Mouse (Mus musculus) left cerebral cortex, postnatal 14 days (tissue): ENCODE measurements around the gene Gm17535. TPM values are rescaled to one million over a fixed set of nuclear protein-coding genes. Genes with fewer than 3 reads are reported as not detected.
"Not testable (repeated sequence)": the region's sequence is repeated elsewhere in the genome, so short reads cannot be mapped to it uniquely, and the experiment has no call there.

Source experiments
- DNase-seq, 2 experiments: peaks; one replicate each; pipeline ENCODE4 v3.0.0; 2021 to 2022; ENCODE audit warnings: low spot score in 2 of 2, mixed read lengths in 1 of 2
- intact Hi-C: fragments of 180-260 bp; cut with DNase I; formaldehyde crosslinking; loops from one replicate; pipeline ENCODE4 v1.15.1; 2025
- long read RNA-seq, 2 experiments: library from polyadenylated mRNA; stranded (forward); transcript quantifications; one replicate each; pipeline ENCODE4 v2.0.0; 2021
- total RNA-seq, 2 experiments: library from RNA; stranded (reverse); gene quantifications; 2 replicates each; pipeline ENCODE4 v1.2.3; 2021

The Gm17535 gene
- total RNA-seq = not detected
- long read RNA-seq, experiment 1 = 0 reads
- long read RNA-seq, experiment 2 = 0 reads

GRCm38 (mm10) chr9:3034299-3034698, at the start of gene Gm17535:
TSS of gene Gm17535 (plus strand) at chr9:3034599.
- intact Hi-C loops, DNase-seq: not testable (repeated sequence)

GRCm38 (mm10) chr9:3000445-3000972, 33.9 kb upstream of the Gm17535 start, which contains the start of gene Gm10722:
TSS of gene Gm10722 (plus strand) at chr9:3000922.
- intact Hi-C loops = not testable (repeated sequence)
- DNase-seq = peak in 1 of 2 experiments; percentile 8

GRCm38 (mm10) chr9:3001006-3001405, 33.4 kb upstream of the Gm17535 start:
- DNase-seq = peak; percentile 2 to 51
- intact Hi-C loops = not testable (repeated sequence)

- peak; percentile 100 for DNase-seq
- intact Hi-C loops = not testable (repeated sequence)
These were observed 32.3 kb upstream of the Gm17535 start for GRCm38 (mm10) chr9:3001948-3002659.

- intact Hi-C loops, DNase-seq: not testable (repeated sequence)
These were observed 31.5 kb upstream of the Gm17535 start, which contains the start of gene Gm11168 for GRCm38 (mm10) chr9:3002794-3003396. TSS of gene Gm11168 (plus strand) at chr9:3003346.

- intact Hi-C loops, DNase-seq: not testable (repeated sequence)
These were observed 28.2 kb upstream of the Gm17535 start for GRCm38 (mm10) chr9:3006179-3006578.

GRCm38 (mm10) chr9:3006636-3007035, 27.8 kb upstream of the Gm17535 start:
- intact Hi-C loops = not testable (repeated sequence)
- DNase-seq = peak; percentile 91 to 98

- intact Hi-C loops, DNase-seq: not testable (repeated sequence)
These were observed 27.1 kb upstream of the Gm17535 start for GRCm38 (mm10) chr9:3007272-3007671.

- DNase-seq, intact Hi-C loops: not testable (repeated sequence)
These were observed 25.1 kb upstream of the Gm17535 start for GRCm38 (mm10) chr9:3009331-3009730.

- intact Hi-C loops, DNase-seq: not testable (repeated sequence)
These were observed 22.3 kb upstream of the Gm17535 start for GRCm38 (mm10) chr9:3012054-3012621.

GRCm38 (mm10) chr9:3012733-3013279, 21.6 kb upstream of the Gm17535 start, which contains the start of gene Gm10721:
TSS of gene Gm10721 (plus strand) at chr9:3013140.
- DNase-seq, intact Hi-C loops: not testable (repeated sequence)

GRCm38 (mm10) chr9:3015354-3015753, 19.0 kb upstream of the Gm17535 start, which contains the start of gene Gm10720:
TSS of gene Gm10720 (plus strand) at chr9:3015654.
- DNase-seq, intact Hi-C loops: not testable (repeated sequence)

- intact Hi-C loops = not testable (repeated sequence)
- DNase-seq = peak in 1 of 2 experiments; percentile 6
These were observed 18.5 kb upstream of the Gm17535 start for GRCm38 (mm10) chr9:3015896-3016295.

GRCm38 (mm10) chr9:3017108-3017507, 17.3 kb upstream of the Gm17535 start, which contains the start of gene Gm10719:
TSS of gene Gm10719 (plus strand) at chr9:3017408.
- intact Hi-C loops, DNase-seq: not testable (repeated sequence)

GRCm38 (mm10) chr9:3018944-3019343, 15.5 kb upstream of the Gm17535 start:
- DNase-seq = peak; percentile 13 to 90
- intact Hi-C loops = not testable (repeated sequence)

GRCm38 (mm10) chr9:3019835-3020727, 14.3 kb upstream of the Gm17535 start:
- intact Hi-C loops = not testable (repeated sequence)
- DNase-seq = peak; percentile 72 to 90

- intact Hi-C loops = not testable (repeated sequence)
- peak; percentile 75 to 90 for DNase-seq
These were observed 11.9 kb upstream of the Gm17535 start for GRCm38 (mm10) chr9:3022316-3023008.
